Mouse (Mus musculus) liver, embryonic 14.5 days (tissue): Measurements from ENCODE around the gene Trip4.

ENCODE experiments used
- CTCF ChIP-seq: IDR thresholded peaks from 2 replicates; pipeline ENCODE4 v1.5.1; 2016; ENCODE audit warnings: antibody characterized with exemption, low read depth, control low read depth
- EP300 ChIP-seq: IDR thresholded peaks from 2 replicates; pipeline ENCODE4 v1.6.1; 2016; ENCODE audit warnings: antibody characterized with exemption, low read depth

GRCm38 (mm10) chr9:65859656-65860055, 48.9 kb downstream of the Trip4 start:
- no peak for TF ChIP-seq CTCF
- no peak for TF ChIP-seq EP300
